Mouse (Mus musculus) intestine, postnatal 0 days (tissue): ENCODE measurements around the gene Havcr1. TPM values are rescaled to one million over a fixed set of nuclear protein-coding genes. Genes with fewer than 3 reads are reported as not detected.
"Not testable (repeated sequence)": the region's sequence is repeated elsewhere in the genome, so short reads cannot be mapped to it uniquely, and the experiment has no call there.

Source experiments
- ATAC-seq: fragments of 200-750 bp; cut with Nextera tagmentation; 2 replicates; pipeline ENCODE4 v1.8.0; 2017; ENCODE audit warnings: mild to moderate bottlenecking, moderate TSS enrichment, moderate library complexity
- H3K27ac ChIP-seq: fragments of 300-500 bp; sonication (generic); 2 replicates; pipeline ENCODE4 v1.5.1; 2014; ENCODE audit warnings: mild to moderate bottlenecking, low read depth, low read length, moderate library complexity
- H3K27me3 ChIP-seq: fragments of 300-500 bp; sonication (generic); replicated peaks from 2 replicates; pipeline ENCODE4 v1.6.1; 2014; ENCODE audit warnings: low read length, mixed read lengths; ENCODE audit not compliant: control insufficient read depth, insufficient read depth
- H3K36me3 ChIP-seq: fragments of 300-500 bp; sonication (generic); 2 replicates; pipeline ENCODE4 v1.6.1; 2014; ENCODE audit warnings: mild to moderate bottlenecking, moderate library complexity; ENCODE audit not compliant: control insufficient read depth, insufficient read depth
- H3K4me1 ChIP-seq: fragments of 300-500 bp; sonication (generic); replicated peaks from 2 replicates; pipeline ENCODE4 v1.6.1; 2014; ENCODE audit warnings: antibody characterized with exemption, low read length, mixed read lengths; ENCODE audit not compliant: control insufficient read depth, insufficient read depth
- H3K4me2 ChIP-seq: fragments of 300-500 bp; sonication (generic); replicated peaks from 2 replicates; pipeline ENCODE4 v1.6.1; 2014; ENCODE audit warnings: low read depth, mild to moderate bottlenecking, moderate library complexity
- H3K4me3 ChIP-seq: fragments of 300-500 bp; sonication (generic); 2 replicates; pipeline ENCODE4 v1.5.1; 2014; ENCODE audit warnings: low read depth, low read length
- H3K9ac ChIP-seq: fragments of 300-500 bp; sonication (generic); 2 replicates; pipeline ENCODE4 v1.6.1; 2014; ENCODE audit warnings: mild to moderate bottlenecking, low read depth, low read length
- H3K9me3 ChIP-seq: fragments of 300-500 bp; sonication (generic); 2 replicates; pipeline ENCODE4 v1.6.1; 2016; ENCODE audit warnings: mixed run types; ENCODE audit not compliant: control insufficient read depth
- CTCF ChIP-seq: sonication (generic); IDR thresholded peaks from 2 replicates; pipeline ENCODE4 v1.5.1; 2016; ENCODE audit warnings: low read depth, mild to moderate bottlenecking, control low read depth, antibody characterized with exemption, moderate library complexity
- WGBS: fragments of 180-500 bp; shearing (Covaris S2); extraction: QIAGEN DNeasy Blood & Tissue Kit; methylation state at CpG from one replicate; pipeline ENCODE4 v1.1.7; 2014; 5-methylcytosine and 5-hydroxymethylcytosine counted together
- polyA plus RNA-seq: library from polyadenylated mRNA; unstranded; fragments of >200 nt; fragmentation: Nextera tagmentation; extraction: Ambion mirVana; gene quantifications from 2 replicates; pipeline ENCODE4 v1.2.1, GENCODE M21; 2015

Gene Havcr1
- not detected in 2 replicates for polyA plus RNA-seq

DNA sequence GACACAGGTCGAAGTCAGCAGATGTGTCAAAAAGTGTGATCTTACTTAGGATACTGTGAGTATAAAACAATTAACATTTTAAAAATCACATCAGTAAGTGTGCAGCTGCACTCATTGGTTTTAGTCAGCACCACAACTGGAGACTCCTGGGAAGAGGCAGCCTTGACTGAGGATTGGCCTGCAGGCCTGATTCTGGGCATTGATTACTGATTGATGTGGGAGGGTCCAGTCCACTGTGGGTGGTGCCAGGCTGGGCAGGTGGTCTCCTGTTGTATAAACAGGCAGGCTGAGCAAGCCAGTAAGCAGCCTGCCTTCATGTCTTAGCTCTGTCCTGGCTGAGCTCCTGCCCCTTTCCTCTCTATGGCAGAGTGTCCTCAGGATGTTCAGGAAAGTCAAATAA is at the start of gene Havcr1:
Gene Havcr1, plus strand, starts transcription at position 5 of the 400 bp plus-strand sequence.
- not testable (repeated sequence) for ATAC-seq, H3K4me1 ChIP-seq, H3K9ac ChIP-seq, H3K27me3 ChIP-seq, H3K4me3 ChIP-seq, H3K27ac ChIP-seq, H3K4me2 ChIP-seq, H3K36me3 ChIP-seq, H3K9me3 ChIP-seq
- 91% methylated on average over 1 of the region's 1 CpGs for WGBS

GRCm38 (mm10) chr11:46690136-46690535 is 44.7 kb upstream of the Havcr1 start:
- no peak overlapping the region for H3K4me3 ChIP-seq
- H3K9ac ChIP-seq, result no peak overlapping the region
- H3K9me3 ChIP-seq, result no peaks in the 10 kb centered on the region
- no peak overlapping the region for H3K4me2 ChIP-seq
- 64% methylated on average over 2 of the region's 2 CpGs for WGBS
- no peaks in the 10 kb centered on the region for H3K4me1 ChIP-seq
- no peak for ATAC-seq
- H3K27ac ChIP-seq, result no peak overlapping the region
- H3K36me3 ChIP-seq, result no peaks in the 10 kb centered on the region
- no peaks in the 10 kb centered on the region for H3K27me3 ChIP-seq
- TF ChIP-seq CTCF, result no peak

DNA sequence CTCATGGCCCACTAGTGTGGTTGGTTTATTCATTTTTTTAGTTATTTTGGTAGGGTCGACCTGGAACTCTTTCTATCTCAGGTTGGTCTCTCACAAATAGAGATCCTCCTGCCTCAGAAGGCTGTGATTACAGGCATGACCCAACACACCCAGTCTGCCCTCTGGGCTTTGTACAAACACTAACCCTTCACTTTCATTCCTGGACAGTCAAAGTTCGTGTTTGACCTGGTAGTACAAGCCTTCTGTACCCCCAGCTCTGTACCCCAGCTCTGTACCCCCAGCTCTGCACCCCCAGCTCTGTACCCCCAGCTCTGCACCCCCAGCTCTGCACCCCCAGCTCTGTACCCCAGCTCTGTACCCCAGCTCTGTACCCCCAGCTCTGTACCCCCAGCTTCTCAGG is 39.0 kb upstream of the Havcr1 start:
- H3K9me3 ChIP-seq, H3K27me3 ChIP-seq, H3K27ac ChIP-seq, ATAC-seq, H3K4me2 ChIP-seq, H3K4me3 ChIP-seq, H3K36me3 ChIP-seq, H3K4me1 ChIP-seq, H3K9ac ChIP-seq: not testable (repeated sequence)
- 75% methylated on average over 2 of the region's 2 CpGs for WGBS

- TF ChIP-seq CTCF, result no peak
- Histone ChIP-seq H3K4me3 (no peak overlapping the region), H3K9ac (no peak overlapping the region), H3K9me3 (no peaks in the 10 kb centered on the region), H3K27me3 (no peaks in the 10 kb centered on the region), H3K4me2 (no peak overlapping the region), H3K36me3 (no peaks in the 10 kb centered on the region), H3K27ac (no peak overlapping the region), H3K4me1 (no peaks in the 10 kb centered on the region)
- WGBS, result 87% methylated on average over 5 of the region's 5 CpGs
- no peak for ATAC-seq
These were observed 37.2 kb upstream of the Havcr1 start for GRCm38 (mm10) chr11:46697433-46698277.

GRCm38 (mm10) chr11:46698278-46698655 is 36.6 kb upstream of the Havcr1 start:
- ATAC-seq, result no peak

DNA sequence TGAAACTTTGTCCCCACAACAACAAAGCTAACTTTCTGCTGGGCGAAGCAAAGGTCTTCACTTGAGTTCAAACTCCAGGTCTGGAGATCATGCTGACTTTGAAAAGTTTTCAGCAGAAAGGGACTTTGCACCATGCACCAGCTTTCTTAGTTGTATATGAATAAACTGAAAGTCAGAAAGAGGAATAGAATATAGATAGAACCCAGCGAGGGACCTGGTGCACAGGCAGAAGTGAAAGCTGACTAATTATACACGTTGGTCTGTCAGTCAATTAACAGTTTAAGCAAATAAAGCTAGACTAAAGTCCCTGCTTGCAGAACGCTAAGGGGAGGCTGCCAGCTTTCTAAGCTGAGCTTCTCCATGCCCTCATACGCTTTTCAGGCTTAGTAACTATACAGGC is 36.0 kb upstream of the Havcr1 start:
- H3K4me1 ChIP-seq, result no peaks in the 10 kb centered on the region
- no peaks in the 10 kb centered on the region for H3K36me3 ChIP-seq
- H3K9me3 ChIP-seq, result no peaks in the 10 kb centered on the region
- 55% methylated on average over 5 of the region's 5 CpGs for WGBS
- H3K27ac ChIP-seq, result no peak overlapping the region
- no peak for TF ChIP-seq CTCF
- ATAC-seq, result peak; percentile 66
- no peaks in the 10 kb centered on the region for H3K27me3 ChIP-seq
- no peak overlapping the region for H3K9ac ChIP-seq
- H3K4me3 ChIP-seq, result no peak overlapping the region
- H3K4me2 ChIP-seq, result no peak overlapping the region

More at GRCm38 (mm10) chr11:46698278-46698655, 36.6 kb upstream of the Havcr1 start:
- Histone ChIP-seq H3K9me3 (no peaks in the 10 kb centered on the region), H3K27me3 (no peaks in the 10 kb centered on the region), H3K9ac (no peak overlapping the region), H3K4me2 (no peak overlapping the region), H3K4me1 (no peaks in the 10 kb centered on the region), H3K27ac (no peak overlapping the region), H3K36me3 (no peaks in the 10 kb centered on the region), H3K4me3 (no peak overlapping the region)
- TF ChIP-seq CTCF, result no peak
- WGBS, result 79% methylated on average over 6 of the region's 6 CpGs
